Mouse (Mus musculus) heart, postnatal 4 days (tissue): ENCODE measurements around the gene Plekhg6. TPM values are rescaled to one million over a fixed set of nuclear protein-coding genes. Genes with fewer than 3 reads are reported as not detected.

ENCODE experiments used
- DNase-seq: peaks from one replicate; pipeline ENCODE4 v3.0.0; 2021
- total RNA-seq, 2 experiments: library from RNA; stranded (reverse); gene quantifications; 2 replicates each; pipeline ENCODE4 v1.2.3; 2021

The Plekhg6 gene
- total RNA-seq, 2 experiments from 2014 or later: not detected

DNA sequence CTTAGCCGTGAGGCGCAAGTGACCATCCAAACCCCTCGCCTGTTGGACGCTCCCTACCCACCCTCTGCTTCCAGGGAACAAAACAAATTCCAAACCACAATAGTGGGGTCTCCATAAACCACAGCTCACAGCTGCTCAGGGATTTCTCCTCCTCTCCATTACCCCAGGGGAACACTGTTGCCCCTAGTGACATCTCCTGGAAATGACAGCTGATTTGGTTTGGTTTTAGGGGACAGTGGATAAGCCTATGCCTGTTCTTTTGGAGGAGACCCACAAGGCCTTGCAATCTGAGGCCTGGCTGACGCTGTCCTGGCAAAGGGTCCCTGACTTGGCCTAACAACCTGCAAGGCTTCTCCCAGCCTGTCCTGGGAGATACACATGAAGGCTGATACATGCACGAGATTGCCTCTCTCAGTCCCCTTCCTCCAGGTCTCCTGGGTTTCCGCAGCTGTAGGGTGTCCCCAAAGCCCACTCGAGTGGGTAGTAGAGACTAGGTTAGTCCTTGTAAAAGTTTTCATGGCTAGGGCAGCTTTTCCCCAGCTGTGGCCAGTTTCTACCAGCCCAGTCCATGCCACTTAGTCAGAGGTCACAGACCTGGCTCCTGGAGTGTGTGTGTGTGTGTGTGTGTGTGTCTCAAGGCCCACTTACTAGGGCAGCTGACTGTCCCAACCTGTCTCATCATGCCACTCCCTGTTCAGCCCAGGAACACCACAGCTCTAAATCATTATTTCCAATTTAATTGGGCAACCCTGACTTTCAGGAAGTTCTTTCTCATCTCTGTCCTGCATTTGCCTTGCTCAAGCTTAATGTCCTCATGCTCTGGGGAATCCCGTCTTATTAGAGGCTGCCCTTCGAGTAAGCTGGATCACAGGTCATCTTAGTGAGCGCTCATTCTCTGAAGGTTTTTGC is 4.7 kb upstream of the Plekhg6 start:
- peak; percentile 48 for DNase-seq

DNA sequence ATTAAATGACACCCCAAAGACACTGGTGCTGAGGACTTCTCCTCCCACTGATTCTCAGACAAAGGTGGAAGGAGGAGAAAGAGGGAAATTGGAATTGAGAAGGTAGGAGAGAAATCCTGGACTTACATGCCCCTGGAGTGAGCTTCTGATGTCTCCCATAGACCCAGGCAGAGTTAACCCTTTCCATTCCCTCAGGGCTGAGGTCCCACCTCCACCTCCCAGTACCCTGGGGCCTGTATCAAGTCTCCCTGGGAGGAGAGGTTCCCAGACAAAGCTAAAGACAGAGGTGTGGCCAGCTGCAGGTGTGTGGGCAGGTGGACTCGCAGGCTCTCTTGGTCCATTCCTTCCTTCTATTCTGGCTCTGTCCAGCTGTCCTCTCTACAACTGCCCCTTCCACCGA is 1.4 kb upstream of the Plekhg6 start:
- DNase-seq: no peak

DNA sequence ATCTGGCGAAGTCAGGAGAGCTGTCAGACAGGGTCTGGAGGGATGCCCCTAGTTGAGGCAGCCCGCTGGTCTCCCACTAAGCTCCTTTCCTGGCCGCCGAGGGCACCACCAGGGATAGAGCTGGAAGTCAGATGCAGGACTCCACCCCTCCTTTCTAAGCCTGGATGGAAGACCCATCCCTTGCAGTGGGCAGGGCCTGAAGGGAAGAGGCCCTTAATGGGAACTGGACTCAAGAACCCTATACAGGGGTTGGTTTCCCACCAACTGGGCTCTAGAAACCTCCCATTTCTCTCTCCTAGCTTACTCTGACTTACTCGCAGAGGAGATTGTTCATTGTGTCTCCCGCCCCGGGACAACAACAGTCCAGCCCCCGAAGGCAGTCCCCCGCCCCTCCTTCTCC is 812 bp downstream of the Plekhg6 start:
- DNase-seq: no peak

DNA sequence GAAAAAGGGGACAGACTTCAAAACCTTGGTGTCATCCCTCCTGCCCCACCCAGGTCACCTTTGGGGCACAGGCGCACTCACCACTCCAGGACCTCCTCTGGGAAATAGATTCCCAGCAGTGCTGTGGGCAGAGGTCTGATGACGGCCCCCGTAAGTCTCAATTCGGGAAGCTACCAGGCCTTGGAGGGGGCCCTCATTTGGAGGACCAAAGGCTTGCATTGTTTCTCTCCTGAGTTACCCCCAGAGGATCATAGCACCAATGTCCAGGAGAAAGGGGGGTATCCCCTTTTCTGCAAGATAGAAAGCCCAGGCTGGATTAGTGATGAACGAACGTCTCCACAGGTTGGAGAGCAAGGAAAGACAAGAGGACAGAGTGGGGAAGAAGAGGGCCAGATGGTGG is 2.0 kb downstream of the Plekhg6 start:
- DNase-seq: no peak

DNA sequence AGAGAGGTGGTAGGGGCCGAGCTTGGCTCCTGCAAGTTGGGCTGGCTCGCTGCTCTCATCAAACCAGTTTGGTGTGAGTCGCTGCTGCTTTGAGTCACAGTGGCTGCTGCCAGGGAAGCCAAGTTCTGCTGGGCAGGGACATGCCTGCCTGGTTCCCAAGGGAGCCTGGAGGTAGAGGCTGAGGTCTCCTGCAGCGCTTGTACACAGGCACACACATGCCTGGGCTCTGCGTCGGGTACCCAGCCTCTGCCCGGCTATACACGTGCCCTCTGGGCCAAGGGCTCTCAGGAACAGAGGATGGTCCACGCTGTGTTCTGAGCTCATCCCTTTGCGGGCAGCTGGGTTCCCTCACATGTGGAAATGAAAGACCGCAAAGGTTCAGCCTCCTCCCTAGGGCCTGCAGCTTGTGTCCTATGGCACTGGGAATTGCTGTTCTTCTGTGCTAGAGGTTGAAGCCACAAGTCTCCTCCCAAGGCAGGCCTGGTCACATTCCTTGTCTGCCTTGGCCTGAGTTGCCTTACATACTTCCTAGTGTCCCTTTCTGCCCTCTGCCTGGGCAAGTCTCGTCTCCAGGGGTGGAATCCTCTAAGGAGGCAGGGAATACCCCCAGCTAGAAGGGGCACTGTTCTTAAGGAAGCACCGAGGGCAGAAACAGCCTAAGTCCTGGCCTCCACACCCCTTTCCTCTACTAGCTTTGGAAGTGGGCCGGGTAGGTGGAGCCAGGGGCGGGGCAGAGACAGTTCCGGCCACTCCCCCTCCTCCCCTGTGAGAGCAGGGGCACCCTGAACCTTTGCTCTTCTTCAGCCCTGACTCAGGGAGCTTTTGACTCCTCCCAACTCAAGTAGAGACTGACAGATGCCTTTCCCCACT is 2.8 kb downstream of the Plekhg6 start:
- peak; percentile 75 for DNase-seq

DNA sequence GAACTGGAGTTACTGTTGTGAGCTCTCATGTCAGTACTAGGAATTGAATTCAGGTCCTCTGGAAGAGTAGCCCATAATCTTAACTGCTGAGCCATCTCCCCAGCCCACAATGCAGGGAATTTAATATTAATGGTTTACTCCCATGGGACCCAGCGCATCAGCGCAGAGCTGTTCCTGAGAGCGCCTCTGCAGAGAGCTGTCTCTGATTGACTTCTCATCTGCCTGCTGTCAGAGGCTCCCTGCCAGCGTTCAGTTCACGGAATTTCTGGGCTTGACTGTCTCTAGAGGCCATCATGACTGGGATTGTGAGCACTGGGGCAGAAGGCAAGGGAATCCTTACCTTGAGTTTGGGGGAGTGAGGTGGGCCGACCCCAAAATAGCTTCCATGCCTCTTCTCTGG is 3.6 kb downstream of the Plekhg6 start:
- no peak for DNase-seq

DNA sequence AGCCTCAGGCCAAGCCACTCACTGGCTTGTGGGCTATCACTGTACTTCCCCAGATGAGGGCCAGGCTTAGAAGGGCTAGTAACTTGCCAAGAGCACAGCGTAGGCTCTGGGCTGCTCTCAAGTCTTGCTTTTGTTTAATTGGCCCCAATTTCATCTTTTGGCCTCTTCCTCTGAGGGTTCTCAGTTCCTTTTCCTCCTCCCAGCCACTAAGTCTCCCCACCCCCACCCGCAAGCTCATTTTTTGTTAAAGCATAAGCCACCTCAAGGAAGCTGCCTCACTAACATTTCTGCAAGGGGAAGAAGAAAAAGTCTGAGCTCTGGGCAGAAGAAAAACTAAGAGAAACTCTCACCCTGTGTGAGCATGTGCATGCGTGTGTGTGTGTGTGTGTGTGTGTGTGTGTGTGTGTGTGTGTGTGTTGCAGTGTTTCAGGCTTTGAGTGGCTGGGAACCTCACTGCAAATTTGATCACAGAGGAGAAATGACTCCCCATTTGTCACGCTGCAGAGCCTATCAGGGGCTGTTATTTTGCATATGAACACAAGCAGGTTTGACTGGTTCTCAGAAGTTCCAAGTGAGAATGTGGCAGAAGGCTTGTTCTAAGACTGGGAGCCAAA is 12.7 kb downstream of the Plekhg6 start:
- DNase-seq: peak; percentile 7

DNA sequence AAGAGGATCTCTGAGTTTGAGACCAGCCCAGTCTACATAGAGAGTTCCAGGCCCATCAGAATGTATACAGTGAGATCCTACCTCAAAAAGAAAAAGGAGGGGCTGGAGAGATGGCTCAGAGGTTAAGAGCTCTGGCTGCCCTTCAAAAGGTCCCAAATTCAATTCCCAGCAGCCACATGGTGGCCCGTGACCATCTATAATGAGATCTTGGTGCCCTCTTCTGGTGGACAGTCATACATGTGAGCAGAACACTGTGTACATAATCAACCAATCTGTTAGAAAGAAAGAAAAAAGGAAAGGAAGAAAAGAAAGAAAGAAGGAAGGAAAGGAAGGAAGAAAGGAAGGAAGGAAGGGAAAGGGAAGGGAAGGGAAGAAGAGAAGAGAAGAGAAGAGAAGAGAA is 14.5 kb downstream of the Plekhg6 start:
- DNase-seq: no peak

DNA sequence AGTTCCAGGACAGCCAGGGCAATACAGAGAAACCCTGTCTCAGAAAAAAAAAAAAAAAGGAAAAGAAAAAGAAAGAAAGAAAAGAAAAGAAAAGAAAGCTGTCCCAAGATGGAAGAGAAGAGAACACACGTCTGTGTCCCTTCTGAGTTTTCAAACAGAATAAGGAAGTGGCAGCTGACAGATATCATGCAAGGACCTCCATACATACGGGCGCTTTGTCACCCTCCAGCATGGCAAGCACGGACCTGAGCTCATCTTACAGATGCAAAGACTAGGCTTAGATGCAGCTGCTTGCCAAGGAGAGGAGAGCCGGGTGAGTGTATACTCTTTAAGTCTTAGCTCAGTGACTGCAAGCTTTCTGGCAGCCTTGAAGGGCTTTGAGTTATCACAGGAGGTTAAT is 15.1 kb downstream of the Plekhg6 start:
- no peak for DNase-seq

DNA sequence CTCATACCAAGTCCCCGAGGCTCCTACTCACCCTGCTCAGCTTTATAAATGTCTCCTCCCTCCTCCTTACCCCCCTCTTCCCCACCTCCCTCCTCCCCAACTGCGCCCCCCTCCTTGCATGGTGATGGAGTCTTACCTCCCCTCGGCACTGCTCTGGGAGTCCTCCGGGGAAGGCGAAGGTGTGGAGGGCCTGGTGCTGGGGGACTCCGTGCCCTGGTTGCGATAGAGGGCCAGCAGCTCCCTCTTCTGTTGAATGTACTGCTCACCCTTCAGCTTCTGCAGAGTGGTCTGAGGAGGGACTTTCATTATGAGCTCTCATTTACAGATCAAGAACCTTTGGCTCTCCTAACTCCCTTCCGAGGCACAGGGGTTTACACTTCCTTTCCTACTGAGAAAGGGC is 16.1 kb downstream of the Plekhg6 start:
- DNase-seq: peak; percentile 49

DNA sequence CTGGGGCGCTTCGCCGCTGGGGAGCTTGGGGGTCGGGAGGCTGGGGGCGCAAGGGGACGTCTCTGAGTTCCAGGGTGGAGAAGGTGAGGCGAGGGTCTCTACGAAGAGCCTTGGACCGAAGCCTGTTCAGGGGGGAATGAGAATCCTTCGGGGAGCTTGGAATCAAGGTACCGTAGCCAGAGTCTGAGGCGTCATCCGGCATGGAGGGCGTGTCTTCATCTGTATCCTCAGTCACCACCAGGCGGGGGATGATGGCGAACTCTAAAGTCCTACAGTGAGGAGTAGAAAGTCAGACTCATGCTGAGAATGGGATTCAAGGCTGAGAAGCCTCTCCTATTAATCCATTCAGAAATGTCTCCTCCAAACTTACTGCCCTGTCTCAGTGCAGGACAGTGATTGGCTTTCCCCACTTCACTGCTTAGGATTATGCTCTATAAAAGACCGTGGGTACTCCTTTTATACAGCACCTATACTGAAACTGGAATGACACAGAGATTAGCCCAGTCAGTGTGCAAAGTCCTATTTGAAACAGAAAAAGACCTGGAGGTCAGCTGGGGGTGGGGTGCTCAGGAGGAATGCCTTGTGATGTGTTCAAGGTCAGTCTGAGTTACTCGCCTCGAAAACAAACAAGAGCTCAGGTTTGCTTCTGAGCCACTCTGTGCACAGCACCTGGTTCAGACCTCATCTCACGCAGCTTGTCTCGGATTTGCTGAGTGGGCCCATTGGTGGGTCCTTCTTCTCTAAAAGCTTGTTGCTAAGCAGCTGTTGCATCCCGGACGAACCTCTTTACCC is 16.9 kb downstream of the Plekhg6 start:
- DNase-seq: peak; percentile 7

DNA sequence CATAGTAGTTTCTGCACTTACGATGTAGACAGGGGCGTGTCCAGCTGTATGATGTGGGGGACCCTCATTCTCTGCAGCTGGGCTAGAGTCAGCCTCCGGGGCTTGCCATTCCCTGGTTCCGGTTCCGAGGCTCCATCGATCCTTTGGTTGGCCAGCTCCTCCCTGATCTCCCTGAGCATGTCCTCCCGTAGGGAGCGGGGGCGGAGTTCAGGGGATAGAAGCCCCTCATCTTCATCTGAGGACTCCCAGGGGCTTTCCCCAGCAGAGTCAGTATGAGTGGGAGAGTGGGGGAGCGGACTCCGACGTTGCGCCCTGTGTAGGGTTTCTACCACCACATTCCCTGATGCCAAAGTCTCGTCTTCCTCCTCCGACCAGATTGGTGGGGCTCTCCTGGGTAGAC is 17.6 kb downstream of the Plekhg6 start:
- no peak for DNase-seq

DNA sequence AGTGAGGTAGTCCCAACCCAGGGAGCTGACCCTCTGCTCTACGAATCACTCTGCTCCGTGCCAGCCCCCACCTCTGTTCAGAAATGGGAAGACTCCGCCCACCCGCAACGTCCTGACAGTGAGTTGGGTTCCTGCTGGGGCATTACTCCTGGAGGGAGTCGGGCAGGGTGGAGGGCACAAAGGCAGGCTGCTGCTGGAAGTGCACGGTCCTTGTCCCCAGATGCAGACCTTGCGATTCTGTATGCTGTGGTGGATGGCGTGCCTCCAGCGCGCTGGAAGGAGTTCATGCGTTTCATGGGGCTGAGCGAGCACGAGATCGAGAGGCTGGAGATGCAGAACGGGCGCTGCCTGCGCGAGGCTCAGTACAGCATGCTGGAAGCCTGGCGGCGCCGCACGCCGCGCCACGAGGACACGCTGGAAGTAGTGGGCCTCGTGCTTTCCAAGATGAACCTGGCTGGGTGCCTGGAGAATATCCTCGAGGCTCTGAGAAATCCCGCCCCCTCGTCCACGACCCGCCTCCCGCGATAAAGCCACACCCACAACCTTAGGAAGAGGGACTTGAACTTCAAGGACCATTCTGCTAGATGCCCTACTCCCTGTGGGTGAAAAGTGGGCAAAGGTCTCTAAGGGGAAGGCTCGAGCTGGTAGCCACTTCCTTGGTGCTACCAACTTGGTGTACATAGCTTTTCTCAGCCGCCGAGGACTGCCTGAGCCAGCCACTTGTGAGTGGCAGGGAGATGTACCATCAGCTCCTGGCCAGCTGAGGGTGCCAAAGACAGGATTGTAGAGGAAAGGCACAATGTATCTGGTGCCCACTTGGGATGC is 18.9 kb downstream of the Plekhg6 start:
- DNase-seq: peak; percentile 66

DNA sequence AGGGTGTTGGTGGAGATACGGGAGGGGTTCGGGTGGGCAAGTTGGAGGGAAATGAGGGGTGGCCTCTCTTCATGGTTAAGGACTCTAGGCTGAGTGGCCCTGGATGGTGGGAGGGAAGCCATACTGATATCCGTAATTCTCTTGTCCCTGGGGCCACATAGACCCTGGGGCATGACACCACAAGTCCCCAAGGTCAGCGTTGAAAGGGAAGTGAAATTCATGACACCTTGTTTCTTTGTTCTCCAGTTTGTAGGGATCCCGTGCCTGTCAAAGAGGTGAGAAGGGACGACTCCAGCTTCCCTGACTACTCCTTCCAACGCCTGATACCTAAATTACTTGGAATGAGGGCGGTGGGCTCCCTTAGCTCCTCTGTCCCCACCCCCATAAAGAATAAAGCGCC is 19.7 kb downstream of the Plekhg6 start:
- no peak for DNase-seq

DNA sequence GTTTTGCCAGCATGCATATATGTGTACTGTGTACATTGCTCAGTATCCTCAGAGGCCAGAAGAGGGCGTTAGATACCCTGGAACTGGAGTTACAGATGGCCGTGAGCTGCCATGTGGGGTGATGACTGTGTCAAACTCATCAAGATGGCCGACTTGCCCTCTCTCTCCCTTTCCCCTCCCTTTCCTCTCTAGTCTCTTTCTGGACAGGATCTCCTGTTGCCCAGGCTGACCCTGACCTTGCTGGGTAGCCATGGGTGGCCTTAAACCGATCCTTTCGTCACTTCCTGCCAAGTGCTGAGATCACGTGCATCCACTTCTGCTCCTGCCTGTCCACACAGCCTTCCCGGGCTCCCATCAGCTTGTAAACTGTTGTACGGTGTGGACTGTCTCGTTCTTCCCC is 20.6 kb downstream of the Plekhg6 start:
- no peak for DNase-seq

DNA sequence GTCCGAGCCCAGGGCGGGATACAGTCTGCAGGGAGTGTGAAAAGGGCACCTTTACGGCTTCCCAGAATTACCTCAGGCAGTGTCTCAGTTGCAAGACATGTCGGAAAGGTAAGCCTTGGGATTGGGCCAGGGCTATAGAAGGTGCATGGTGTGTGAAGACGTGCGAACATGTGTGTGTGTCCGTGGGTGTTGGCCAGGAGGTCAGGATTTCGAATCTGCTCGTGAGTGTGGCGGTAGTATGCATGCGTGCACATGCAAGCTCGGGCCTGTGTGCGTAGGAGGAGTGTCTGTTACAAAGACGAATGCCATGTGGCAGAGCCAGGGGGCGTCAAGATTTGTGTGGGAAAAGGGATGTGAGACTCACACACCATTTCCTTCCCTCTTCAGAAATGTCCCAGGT is 23.3 kb downstream of the Plekhg6 start:
- DNase-seq: no peak

DNA sequence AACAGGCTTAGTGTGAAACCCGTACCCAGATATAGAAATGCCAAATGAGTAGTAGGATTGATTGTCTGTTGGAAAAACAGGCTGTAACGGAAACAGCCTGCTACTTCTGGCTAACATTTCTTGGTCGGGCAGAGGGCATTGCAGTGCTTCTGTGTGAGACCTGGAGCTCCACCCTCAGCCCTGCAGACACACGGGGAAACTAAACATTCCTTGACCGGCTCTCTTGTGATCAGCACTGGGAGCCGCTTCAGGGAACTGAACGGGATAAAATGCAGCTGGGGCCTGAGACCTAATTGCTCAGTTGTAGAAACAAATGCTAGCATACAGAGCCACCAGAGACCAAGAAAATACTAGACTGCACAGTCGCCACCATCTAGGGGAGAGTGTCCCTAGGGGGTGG is 24.3 kb downstream of the Plekhg6 start:
- DNase-seq: no peak

DNA sequence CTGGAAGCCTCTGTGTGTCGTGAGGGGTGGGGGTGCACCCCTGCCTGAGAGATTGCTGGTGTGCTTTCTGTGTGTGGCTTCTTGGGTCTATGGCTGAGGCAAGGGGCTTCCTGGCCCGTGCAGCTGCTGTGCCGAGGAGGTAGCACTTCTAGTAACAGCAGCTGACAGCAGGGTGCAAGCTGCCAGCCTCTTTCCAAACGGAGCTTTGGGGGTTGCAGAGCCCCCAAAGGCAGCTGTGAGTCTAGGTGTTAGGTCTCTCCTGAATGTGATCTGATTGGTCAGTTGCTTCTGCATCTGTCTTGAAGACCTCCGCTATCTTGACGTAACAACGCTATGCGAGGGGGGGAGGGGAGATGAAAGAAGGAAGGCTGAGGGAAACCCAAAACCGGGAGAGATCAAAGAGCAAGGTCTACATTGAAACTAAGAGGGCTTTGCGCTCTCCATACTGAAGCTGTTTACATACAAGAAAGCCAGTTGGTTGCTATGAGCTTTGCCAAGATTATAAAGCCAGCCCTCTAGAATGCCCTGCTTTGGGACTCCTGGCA is 25.3 kb downstream of the Plekhg6 start:
- DNase-seq: no peak

DNA sequence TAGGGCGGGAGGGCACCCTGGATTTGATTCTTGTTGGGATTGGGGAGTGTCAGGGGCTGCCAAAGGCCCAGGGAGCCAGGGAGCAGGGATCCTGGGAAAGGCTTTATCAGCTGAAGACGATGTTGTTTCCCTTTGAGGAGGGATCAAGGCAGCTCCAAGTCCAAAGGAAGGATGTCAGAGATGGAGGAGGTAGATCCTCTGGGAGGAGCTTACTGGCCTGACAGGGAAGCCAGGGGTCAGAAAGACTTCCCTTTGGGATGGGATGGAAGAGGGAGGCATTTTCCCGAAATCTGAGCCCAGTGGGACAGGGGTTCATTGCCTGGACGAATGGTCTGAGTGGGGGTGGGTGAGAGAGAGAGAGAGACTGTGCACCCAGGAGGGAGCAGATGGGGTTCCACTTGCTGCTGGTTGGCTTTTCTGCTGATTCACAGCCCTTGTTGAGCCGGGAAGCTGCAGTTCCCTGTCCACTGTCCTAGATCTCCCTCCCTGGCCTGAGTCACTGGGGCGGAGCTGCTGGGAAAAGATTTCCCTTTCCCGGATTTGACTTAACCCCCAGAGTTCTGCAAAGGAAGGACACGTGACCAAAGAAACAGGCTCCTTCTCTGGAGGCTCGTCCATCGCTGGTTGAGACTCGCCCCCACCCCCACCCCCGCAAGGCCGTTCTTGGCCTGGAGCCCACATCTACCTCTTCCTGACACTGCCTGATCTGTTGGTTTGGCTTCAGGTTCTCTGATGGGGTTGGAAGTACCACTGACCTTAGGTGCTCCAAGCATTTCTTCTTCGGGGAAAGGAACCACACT is 26.0 kb downstream of the Plekhg6 start:
- DNase-seq: peak; percentile 73

DNA sequence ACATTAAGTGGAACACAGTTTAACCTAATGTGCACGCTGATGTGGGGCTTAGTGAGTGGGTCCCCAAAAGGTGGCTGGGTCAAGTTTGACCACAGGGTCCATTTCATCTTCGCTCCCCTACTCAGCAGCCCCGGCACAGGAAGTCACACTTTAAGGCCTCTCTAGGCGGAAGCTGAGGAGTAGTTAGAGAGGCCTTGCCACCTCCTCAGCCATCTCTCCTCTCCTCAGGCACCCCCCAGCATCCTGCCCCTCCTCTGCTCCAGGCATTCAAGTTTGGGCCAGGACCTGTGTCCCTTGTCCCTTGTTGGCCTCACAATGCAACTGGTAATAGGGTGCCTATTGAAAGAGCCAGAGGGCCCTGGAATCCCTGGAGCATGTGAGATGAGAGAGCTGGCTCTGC is 26.9 kb downstream of the Plekhg6 start:
- no peak for DNase-seq
